Mouse (Mus musculus) liver, postnatal 0 days (tissue): ENCODE results near the gene Adamts17. TPM values are rescaled to one million over a fixed set of nuclear protein-coding genes. Genes with fewer than 3 reads are reported as not detected.

ENCODE experiments used
- ATAC-seq: fragments of 200-750 bp; cut with Nextera tagmentation; 2 replicates; pipeline ENCODE4 v1.8.0; 2017; ENCODE audit warnings: mild to moderate bottlenecking, moderate library complexity
- DNase-seq: peaks from one replicate; pipeline ENCODE4 v3.0.0-alpha.2; 2016
- H3K27ac ChIP-seq: fragments of 300-500 bp; sonication (generic); 2 replicates; pipeline ENCODE4 v1.5.1; 2014; ENCODE audit warnings: antibody characterized with exemption, moderate library complexity, mild to moderate bottlenecking, low read depth
- H3K27me3 ChIP-seq: fragments of 300-500 bp; sonication (generic); 2 replicates; pipeline ENCODE4 v1.6.1; 2014; ENCODE audit warnings: low read length, control low read depth, mixed read lengths; ENCODE audit not compliant: insufficient read depth
- H3K36me3 ChIP-seq: fragments of 300-500 bp; sonication (generic); replicated peaks from 2 replicates; pipeline ENCODE4 v1.6.1; 2014; ENCODE audit warnings: mild to moderate bottlenecking, control low read depth, low read length, moderate library complexity, mixed read lengths; ENCODE audit not compliant: insufficient read depth
- H3K4me1 ChIP-seq: fragments of 300-500 bp; sonication (generic); 2 replicates; pipeline ENCODE4 v1.6.1; 2014; ENCODE audit warnings: antibody characterized with exemption, mild to moderate bottlenecking, control low read depth; ENCODE audit not compliant: insufficient read depth
- H3K4me2 ChIP-seq: fragments of 300-500 bp; sonication (generic); 2 replicates; pipeline ENCODE4 v1.6.1; 2014; ENCODE audit warnings: low read depth, mild to moderate bottlenecking, low read length, moderate library complexity, mixed read lengths
- H3K4me3 ChIP-seq: fragments of 300-500 bp; sonication (generic); 2 replicates; pipeline ENCODE4 v1.5.1; 2014; ENCODE audit warnings: low read depth, low read length
- H3K9ac ChIP-seq: fragments of 300-500 bp; sonication (generic); replicated peaks from 2 replicates; pipeline ENCODE4 v1.6.1; 2014; ENCODE audit warnings: mild to moderate bottlenecking, moderate library complexity
- H3K9me3 ChIP-seq: fragments of 300-500 bp; sonication (generic); 2 replicates; pipeline ENCODE4 v1.6.1; 2016; ENCODE audit warnings: mild to moderate bottlenecking, control low read depth, low read length, mixed read lengths
- CTCF ChIP-seq: sonication (generic); IDR thresholded peaks from 2 replicates; pipeline ENCODE4 v1.5.1; 2016; ENCODE audit warnings: antibody characterized with exemption, low read depth
- EP300 ChIP-seq: IDR thresholded peaks from 2 replicates; pipeline ENCODE4 v1.6.1; 2016; ENCODE audit warnings: antibody characterized with exemption, low read depth, mild to moderate bottlenecking
- WGBS: fragments of 180-500 bp; shearing (Covaris S2); extraction: QIAGEN DNeasy Blood & Tissue Kit; methylation state at CpG from one replicate; pipeline ENCODE4 v1.1.7; 2014; ENCODE audit not compliant: insufficient replicate concordance; 5-methylcytosine and 5-hydroxymethylcytosine counted together
- polyA plus RNA-seq: library from polyadenylated mRNA; unstranded; fragments of >200 nt; fragmentation: Nextera tagmentation; extraction: Ambion mirVana; gene quantifications from 2 replicates; pipeline ENCODE4 v1.2.1, GENCODE M21; 2015

Gene Adamts17
- polyA plus RNA-seq, 1 experiment from 2014 or later = 0.05 TPM

GRCm38 (mm10) chr7:66857610-66858009, 18.1 kb downstream of the Adamts17 start:
- H3K4me2 ChIP-seq = no peak overlapping the region
- TF ChIP-seq EP300 (no peak), CTCF (no peak)
- no peak for ATAC-seq

GRCm38 (mm10) chr7:66858247-66859075, 18.9 kb downstream of the Adamts17 start:
- H3K9me3 ChIP-seq = no peaks in the 10 kb centered on the region
- H3K36me3 ChIP-seq = no peaks in the 10 kb centered on the region
- no peak overlapping the region for H3K27ac ChIP-seq
- no peaks in the 10 kb centered on the region for H3K4me1 ChIP-seq
- H3K4me2 ChIP-seq = no peak overlapping the region
- no peak for ATAC-seq
- 62% methylated on average over 12 of the region's 12 CpGs for WGBS
- H3K27me3 ChIP-seq = no peaks in the 10 kb centered on the region
- H3K9ac ChIP-seq = no peak overlapping the region
- no peak for DNase-seq
- no peak for TF ChIP-seq EP300
- TF ChIP-seq CTCF = no peak
- H3K4me3 ChIP-seq = no peak overlapping the region

More at GRCm38 (mm10) chr7:66857610-66858009, 18.1 kb downstream of the Adamts17 start:
- H3K9me3 ChIP-seq = no peaks in the 10 kb centered on the region
- no peaks in the 10 kb centered on the region for H3K36me3 ChIP-seq
- H3K9ac ChIP-seq = no peak overlapping the region
- H3K4me3 ChIP-seq = no peak overlapping the region
- H3K27ac ChIP-seq = no peak overlapping the region
- no peaks in the 10 kb centered on the region for H3K27me3 ChIP-seq
- DNase-seq = no peak
- no peaks in the 10 kb centered on the region for H3K4me1 ChIP-seq
- WGBS = 59% methylated on average over 1 of the region's 1 CpGs

- H3K4me1 ChIP-seq = no peaks in the 10 kb centered on the region
- H3K4me2 ChIP-seq = no peak overlapping the region
- H3K27me3 ChIP-seq = no peaks in the 10 kb centered on the region
- H3K4me3 ChIP-seq = no peak overlapping the region
- ATAC-seq (no peak), DNase-seq (no peak)
- H3K9ac ChIP-seq = no peak overlapping the region
- no peak for TF ChIP-seq CTCF
- no peak for TF ChIP-seq EP300
- H3K27ac ChIP-seq = no peak overlapping the region
- no peaks in the 10 kb centered on the region for H3K36me3 ChIP-seq
- H3K9me3 ChIP-seq = no peaks in the 10 kb centered on the region
- WGBS = 80% methylated on average over 5 of the region's 5 CpGs
These were observed 19.7 kb downstream of the Adamts17 start for GRCm38 (mm10) chr7:66859220-66859619.

- no peak overlapping the region for H3K9ac ChIP-seq
- no peaks in the 10 kb centered on the region for H3K36me3 ChIP-seq
- no peak overlapping the region for H3K4me3 ChIP-seq
- 54% methylated on average over 19 of the region's 19 CpGs for WGBS
- no peaks in the 10 kb centered on the region for H3K4me1 ChIP-seq
- 0 out of 2 replicates have a peak, but pooled peaks have one; percentile 3 for TF ChIP-seq CTCF
- TF ChIP-seq EP300 = no peak
- no peak overlapping the region for H3K4me2 ChIP-seq
- DNase-seq = no peak
- no peak overlapping the region for H3K27ac ChIP-seq
- no peaks in the 10 kb centered on the region for H3K27me3 ChIP-seq
- no peak for ATAC-seq
- no peaks in the 10 kb centered on the region for H3K9me3 ChIP-seq
These were observed 27.6 kb downstream of the Adamts17 start for GRCm38 (mm10) chr7:66866944-66867718.

- Histone ChIP-seq H3K9me3 (no peaks in the 10 kb centered on the region), H3K4me1 (no peaks in the 10 kb centered on the region), H3K27me3 (no peaks in the 10 kb centered on the region), H3K4me2 (no peak overlapping the region), H3K36me3 (no peaks in the 10 kb centered on the region), H3K4me3 (no peak overlapping the region), H3K9ac (no peak overlapping the region), H3K27ac (no peak overlapping the region)
- 77% methylated on average over 13 of the region's 13 CpGs for WGBS
- TF ChIP-seq EP300 (no peak), CTCF (no peak)
- no peak for DNase-seq
- ATAC-seq = no peak
These were observed 28.4 kb downstream of the Adamts17 start for GRCm38 (mm10) chr7:66867719-66868501.
